In genomic region chr7:48981013-48981412, GRCm38 (mm10) we compare ENCODE assay signal across 13 mouse cellular contexts.
"Had no signal": no experiment of that assay in that cellular context is flagged by ENCODE, and none has a peak within 500 bp of the region (broad histone marks: within the 10 kb centered on the region; RNA-seq: fewer than 3 reads in every experiment).

No protein-coding gene starts in this region.

- H3K4me3 ChIP-seq: kidney, embryonic 15.5 days; limb, embryonic 15.5 days; liver, embryonic 12.5 days; neural tube, embryonic 13.5 days; stomach, embryonic 15.5 days had no signal

- H3K9ac ChIP-seq: kidney, embryonic 15.5 days; limb, embryonic 15.5 days; liver, embryonic 12.5 days; lung, embryonic 14.5 days; neural tube, embryonic 13.5 days; stomach, embryonic 15.5 days had no signal

- H3K27ac ChIP-seq: kidney, embryonic 15.5 days; limb, embryonic 15.5 days; liver, embryonic 12.5 days; neural tube, embryonic 13.5 days; stomach, embryonic 15.5 days had no signal

- H3K4me2 ChIP-seq: kidney, embryonic 15.5 days; limb, embryonic 15.5 days; liver, embryonic 12.5 days; lung, embryonic 14.5 days; neural tube, embryonic 13.5 days; stomach, embryonic 15.5 days had no signal

- H3K9me3 ChIP-seq: kidney, embryonic 15.5 days; limb, embryonic 15.5 days; liver, embryonic 12.5 days; neural tube, embryonic 13.5 days; stomach, embryonic 15.5 days had no signal

- H3K27me3 ChIP-seq: kidney, embryonic 15.5 days; limb, embryonic 15.5 days; neural tube, embryonic 13.5 days; stomach, embryonic 15.5 days had no signal

- DNase-seq: kidney, adult 2 months; kidney, postnatal 14 days; lung, embryonic 14.5 days; lung, postnatal 10 days; lung, postnatal 4 days; right cerebral cortex, postnatal 14 days; thymus, postnatal 36 days had no signal

- H3K36me3 ChIP-seq: kidney, embryonic 15.5 days; limb, embryonic 15.5 days; liver, embryonic 12.5 days; neural tube, embryonic 13.5 days; stomach, embryonic 15.5 days had no signal

- H3K4me1 ChIP-seq: kidney, embryonic 15.5 days; limb, embryonic 15.5 days; liver, embryonic 12.5 days; stomach, embryonic 15.5 days had no signal

- ATAC-seq: intestine, embryonic 16.5 days; liver, embryonic 12.5 days had no signal
